Mouse (Mus musculus) heart, adult 2 months (tissue): ENCODE results near the gene Lgals4.

ENCODE experiments used
- EP300 ChIP-seq: fragments of 200-500 bp; IDR thresholded peaks from 2 replicates; pipeline ENCODE4 v1.6.1; 2011; ENCODE audit warnings: low read depth, low read length, control low read depth; ENCODE audit not compliant: insufficient read depth
- POLR2A ChIP-seq: fragments of 200-500 bp; IDR thresholded peaks from 2 replicates; pipeline ENCODE4 v1.6.1; 2011; ENCODE audit warnings: mild to moderate bottlenecking, low read depth, low read length, control low read depth; ENCODE audit not compliant: insufficient read depth

GRCm38 (mm10) chr7:28888701-28889161, 55.1 kb downstream of the Lgals4 start:
- no peak for TF ChIP-seq EP300
- no peak for TF ChIP-seq POLR2A
